Mouse (Mus musculus): Measurements from ENCODE around the gene Chrng. TPM values are rescaled to one million over a fixed set of nuclear protein-coding genes. Genes with fewer than 3 reads are reported as not detected.

Chrng gene
- total and polyA plus RNA-seq, 2 experiments: not detected

DNA sequence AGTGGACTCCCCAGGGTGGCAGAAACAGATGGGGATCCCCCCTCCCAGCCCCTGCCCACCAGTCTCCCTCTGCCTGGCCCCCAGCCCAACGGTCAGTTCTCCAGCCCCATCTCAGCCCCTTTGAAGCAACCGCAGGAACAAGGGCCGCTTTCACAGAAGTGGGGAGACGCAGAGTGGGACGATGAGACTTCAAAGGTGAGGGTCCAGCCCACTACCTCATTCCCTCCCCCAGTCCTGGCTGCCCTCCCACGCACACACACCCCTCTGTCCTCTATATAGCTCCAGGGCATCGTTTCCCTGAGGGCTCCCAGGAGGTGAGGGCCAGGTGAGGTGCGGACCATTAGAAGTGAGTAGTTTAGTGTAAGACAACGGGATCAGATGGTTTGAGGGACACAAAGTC lies 21.4 kb upstream of the Chrng start, which contains the start of gene Prss56:
TSS of gene Prss56 (plus strand) at position 301 of the 400 bp plus-strand sequence.
- no peak for TF ChIP-seq CTCF (IDR thresholded peaks at IDR 0.05; ENCODE audit: low read depth, low read length)
- no peak for TF ChIP-seq POLR2A (IDR thresholded peaks at IDR 0.05; ENCODE audit: extremely low read depth, insufficient read depth, low read length)
- H3K9ac ChIP-seq (ENCODE audit: low read depth, low read length): no peak within 1 kb of the TSS
- H3K27ac ChIP-seq (replicated peaks; ENCODE audit: insufficient read depth, low read depth, low read length): no peak within 1 kb of the TSS
- no peaks in the 10 kb centered on the region for H3K36me3 ChIP-seq (ENCODE audit: control insufficient read depth, insufficient read depth, low read length)
- H3K4me3 ChIP-seq (ENCODE audit: insufficient read depth, low read depth, low read length): no peak within 1 kb of the TSS
- WGBS: 66% methylated on average over 9 of the region's 9 CpGs
- H3K27me3 ChIP-seq (ENCODE audit: control insufficient read depth, insufficient read depth, low read length): peaks cover 12% of the 10 kb centered on the region; the same call in 1 of the 2 replicates
- H3K79me2 ChIP-seq (ENCODE audit: control insufficient read depth, insufficient read depth, low read length): no peaks in the 10 kb centered on the region
- no peak for DNase-seq (ENCODE audit: extremely low read depth, low read depth, low spot score)
- H3K4me1 ChIP-seq (ENCODE audit: control insufficient read depth, insufficient read depth, low read length): peaks cover 5% of the 10 kb centered on the region; the same call in 1 of the 2 replicates

DNA sequence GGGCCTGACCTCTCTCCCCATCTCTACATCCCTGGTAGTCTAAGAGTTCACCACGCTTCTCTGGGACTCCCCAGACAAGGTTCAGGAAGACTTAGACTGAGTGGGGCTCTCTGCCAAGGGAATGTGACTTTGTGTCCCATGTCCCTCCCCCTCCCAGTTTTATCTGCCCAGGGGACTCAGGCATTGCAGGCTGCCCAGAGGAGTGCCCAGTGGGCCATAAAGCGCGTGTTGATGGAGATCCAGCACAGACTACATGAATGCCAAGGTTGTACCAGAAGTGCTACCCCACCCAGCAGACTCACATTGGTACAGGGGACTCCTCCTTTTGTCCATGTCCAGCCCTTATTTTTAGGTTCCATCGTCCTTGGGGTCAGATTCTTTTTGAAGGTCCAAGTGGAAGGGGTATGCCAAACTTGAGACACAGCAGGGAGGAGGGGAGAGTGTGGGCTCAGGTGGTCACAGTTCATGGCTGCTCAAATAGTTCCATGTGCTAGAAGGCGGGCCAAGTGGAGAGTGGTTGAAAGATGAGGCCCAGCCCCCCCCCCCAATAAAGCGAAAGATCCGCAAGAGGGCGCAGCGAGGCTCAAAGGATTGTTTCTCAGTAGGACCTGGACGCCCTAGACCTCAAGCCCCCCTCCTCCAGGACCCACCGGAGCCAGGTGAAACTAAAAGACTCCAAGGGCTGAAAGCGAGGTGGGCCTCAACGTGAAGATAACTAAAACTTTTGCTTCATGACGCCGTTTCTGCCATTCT lies 20.3 kb upstream of the Chrng start:
- TF ChIP-seq CTCF (IDR thresholded peaks at IDR 0.05; ENCODE audit: low read depth, low read length): no peak
- TF ChIP-seq POLR2A (IDR thresholded peaks at IDR 0.05; ENCODE audit: extremely low read depth, insufficient read depth, low read length): no peak
- 28% methylated on average over 15 of the region's 15 CpGs for WGBS
- peaks cover 12% of the 10 kb centered on the region; the same call in 1 of the 2 replicates for H3K27me3 ChIP-seq (ENCODE audit: control insufficient read depth, insufficient read depth, low read length)

DNA sequence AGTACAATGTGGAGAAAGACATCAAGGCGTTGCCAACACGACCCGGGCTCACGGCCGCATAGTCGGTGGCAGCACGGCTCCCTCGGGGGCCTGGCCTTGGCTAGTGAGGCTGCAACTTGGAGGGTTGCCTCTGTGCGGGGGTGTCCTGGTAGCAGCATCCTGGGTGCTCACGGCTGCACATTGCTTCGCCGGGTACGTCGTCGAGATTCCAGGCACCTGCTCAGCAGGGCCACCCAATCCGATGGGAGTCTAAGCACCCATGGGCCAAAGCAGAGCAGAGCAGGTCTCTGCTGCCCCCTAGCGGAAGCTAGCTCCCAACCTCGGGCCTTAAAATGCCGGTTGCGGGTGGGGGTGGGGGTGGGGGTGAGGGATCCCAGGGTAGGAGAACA lies 19.7 kb upstream of the Chrng start:
- TF ChIP-seq POLR2A (IDR thresholded peaks at IDR 0.05; ENCODE audit: extremely low read depth, insufficient read depth, low read length) (no peak), CTCF (IDR thresholded peaks at IDR 0.05; ENCODE audit: low read depth, low read length) (peak; percentile 92)
- 11% methylated on average over 20 of the region's 20 CpGs for WGBS
- peak; percentile 41 for DNase-seq (ENCODE audit: extremely low read depth, low read depth, low spot score)
- peaks cover 5% of the 10 kb centered on the region; the same call in 1 of the 2 replicates for H3K4me1 ChIP-seq (ENCODE audit: control insufficient read depth, insufficient read depth, low read length)
- no peak overlapping the region for H3K9ac ChIP-seq (ENCODE audit: low read depth, low read length)
- H3K79me2 ChIP-seq (ENCODE audit: control insufficient read depth, insufficient read depth, low read length): no peaks in the 10 kb centered on the region
- H3K4me3 ChIP-seq (ENCODE audit: insufficient read depth, low read depth, low read length): no peak overlapping the region
- H3K36me3 ChIP-seq (ENCODE audit: control insufficient read depth, insufficient read depth, low read length): no peaks in the 10 kb centered on the region
- no peak overlapping the region for H3K27ac ChIP-seq (replicated peaks; ENCODE audit: insufficient read depth, low read depth, low read length)
- peaks cover 12% of the 10 kb centered on the region; the same call in 1 of the 2 replicates for H3K27me3 ChIP-seq (ENCODE audit: control insufficient read depth, insufficient read depth, low read length)

More for the DNA sequence above, 20.3 kb upstream of the Chrng start:
- H3K4me3 ChIP-seq (ENCODE audit: insufficient read depth, low read depth, low read length): no peak overlapping the region
- no peak overlapping the region for H3K27ac ChIP-seq (replicated peaks; ENCODE audit: insufficient read depth, low read depth, low read length)
- H3K79me2 ChIP-seq (ENCODE audit: control insufficient read depth, insufficient read depth, low read length): no peaks in the 10 kb centered on the region
- H3K9ac ChIP-seq (ENCODE audit: low read depth, low read length): no peak overlapping the region
- H3K36me3 ChIP-seq (ENCODE audit: control insufficient read depth, insufficient read depth, low read length): no peaks in the 10 kb centered on the region
- peaks cover 5% of the 10 kb centered on the region; the same call in 1 of the 2 replicates for H3K4me1 ChIP-seq (ENCODE audit: control insufficient read depth, insufficient read depth, low read length)
- no peak for DNase-seq (ENCODE audit: extremely low read depth, low read depth, low spot score)

DNA sequence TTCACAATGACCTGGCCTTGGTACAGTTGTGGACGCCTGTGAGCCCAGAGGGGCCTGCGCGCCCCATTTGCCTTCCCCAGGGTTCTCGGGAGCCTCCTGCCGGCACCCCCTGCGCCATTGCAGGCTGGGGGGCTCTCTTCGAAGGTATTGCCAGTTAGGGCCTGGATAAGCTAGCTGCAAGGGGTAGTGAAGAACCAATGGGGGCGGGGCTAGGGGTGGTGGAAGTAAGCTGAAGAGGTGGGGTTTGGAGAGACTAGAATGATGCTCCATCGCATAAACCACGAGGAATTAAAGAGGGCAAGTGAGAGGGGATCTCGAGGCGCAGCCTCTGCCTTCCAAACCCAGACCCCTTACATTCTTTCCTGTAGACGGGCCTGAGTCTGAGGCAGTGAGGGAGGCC lies 18.9 kb upstream of the Chrng start:
- no peak for TF ChIP-seq CTCF (IDR thresholded peaks at IDR 0.05; ENCODE audit: low read depth, low read length)
- no peak for TF ChIP-seq POLR2A (IDR thresholded peaks at IDR 0.05; ENCODE audit: extremely low read depth, insufficient read depth, low read length)
- no peak for DNase-seq (ENCODE audit: extremely low read depth, low read depth, low spot score)
- Histone ChIP-seq H3K79me2 (ENCODE audit: control insufficient read depth, insufficient read depth, low read length) (no peaks in the 10 kb centered on the region), H3K27me3 (ENCODE audit: control insufficient read depth, insufficient read depth, low read length) (peaks cover 12% of the 10 kb centered on the region; the same call in 1 of the 2 replicates), H3K4me1 (ENCODE audit: control insufficient read depth, insufficient read depth, low read length) (peaks cover 5% of the 10 kb centered on the region; the same call in 1 of the 2 replicates), H3K36me3 (ENCODE audit: control insufficient read depth, insufficient read depth, low read length) (no peaks in the 10 kb centered on the region), H3K9ac (ENCODE audit: low read depth, low read length) (no peak overlapping the region), H3K4me3 (ENCODE audit: insufficient read depth, low read depth, low read length) (no peak overlapping the region), H3K27ac (replicated peaks; ENCODE audit: insufficient read depth, low read depth, low read length) (no peak overlapping the region)
- 28% methylated on average over 13 of the region's 13 CpGs for WGBS

DNA sequence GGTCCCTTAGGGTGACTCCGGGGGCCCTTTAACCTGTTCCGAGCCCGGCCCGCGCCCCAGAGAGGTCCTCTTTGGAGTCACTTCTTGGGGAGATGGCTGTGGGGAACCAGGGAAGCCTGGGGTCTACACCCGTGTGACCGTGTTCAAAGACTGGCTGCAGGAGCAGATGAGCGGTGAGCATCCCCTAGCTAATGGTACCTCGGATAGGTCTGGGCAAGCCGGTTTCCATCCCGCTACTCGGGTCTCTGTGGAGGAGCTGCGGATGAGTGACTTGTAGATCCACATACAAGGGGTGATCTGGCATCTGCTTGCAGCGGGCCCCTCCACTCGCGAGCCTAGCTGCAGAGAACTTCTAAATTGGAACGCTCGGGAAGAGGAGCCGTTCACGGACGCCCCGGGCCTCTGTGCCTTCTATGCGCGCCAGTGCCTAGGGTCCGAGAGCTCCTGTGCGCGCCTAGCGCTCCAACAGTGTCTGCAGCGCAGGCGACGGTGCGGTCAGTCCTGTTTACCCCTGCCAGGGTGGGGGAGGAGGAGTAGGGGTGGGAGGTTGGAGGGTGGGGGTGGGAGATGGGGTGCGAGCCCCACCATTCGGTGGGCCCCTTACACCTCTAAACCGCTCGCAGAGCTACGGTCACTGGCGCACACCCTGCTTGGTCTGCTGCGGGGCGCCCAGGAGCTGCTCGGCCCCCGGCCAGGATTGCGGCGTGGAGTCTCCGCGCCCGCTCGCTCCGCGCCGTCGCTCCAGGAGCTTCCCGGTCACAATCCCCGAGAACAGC lies 18.0 kb upstream of the Chrng start:
- H3K9ac ChIP-seq (ENCODE audit: low read depth, low read length): peak overlapping the region; percentile 76
- DNase-seq (ENCODE audit: extremely low read depth, low read depth, low spot score): no peak
- H3K4me3 ChIP-seq (ENCODE audit: insufficient read depth, low read depth, low read length): peak overlapping the region; percentile 69
- no peaks in the 10 kb centered on the region for H3K79me2 ChIP-seq (ENCODE audit: control insufficient read depth, insufficient read depth, low read length)
- 4% methylated on average over 51 of the region's 54 CpGs for WGBS
- no peak for TF ChIP-seq POLR2A (IDR thresholded peaks at IDR 0.05; ENCODE audit: extremely low read depth, insufficient read depth, low read length)
- TF ChIP-seq CTCF (IDR thresholded peaks at IDR 0.05; ENCODE audit: low read depth, low read length): no peak
- H3K4me1 ChIP-seq (ENCODE audit: control insufficient read depth, insufficient read depth, low read length): peaks cover 5% of the 10 kb centered on the region; the same call in 1 of the 2 replicates
- H3K27me3 ChIP-seq (ENCODE audit: control insufficient read depth, insufficient read depth, low read length): peaks cover 12% of the 10 kb centered on the region; the same call in 1 of the 2 replicates
- H3K27ac ChIP-seq (replicated peaks; ENCODE audit: insufficient read depth, low read depth, low read length): no peak overlapping the region
- no peaks in the 10 kb centered on the region for H3K36me3 ChIP-seq (ENCODE audit: control insufficient read depth, insufficient read depth, low read length)

Measured in liver, adult 2 months (tissue).